Mouse (Mus musculus) hematopoietic stem cell, adult 5-6 weeks (primary cell): ENCODE measurements at regions not wholly inside any gene's neighbourhood (a gene's known extent, or its start where the extent isn't known, plus 50 kb on each side); places are given as distances from the start of the nearest gene placed in this dataset.

Experiments used
- ATAC-seq, 2 experiments: fragments of 125-278 bp in 1 of 2; replicated peaks in 1 of 2; 2 replicates each; pipeline ENCODE4 v1.8.0; 2016 to 2017; ENCODE audit warnings: inconsistent platforms in 2 of 2, mild to moderate bottlenecking in 2 of 2, moderate number of reproducible peaks in 2 of 2, low read depth in 1 of 2, moderate TSS enrichment in 1 of 2; ENCODE audit not compliant: low FRiP score in 2 of 2, poor library complexity in 2 of 2, severe bottlenecking in 2 of 2, insufficient read depth in 1 of 2, low TSS enrichment in 1 of 2

- ATAC-seq, result no peak
Measured at GRCm38 (mm10) chr10:106058050-106058449, 216.9 kb upstream of the Mettl25 start.

GRCm38 (mm10) chr10:106038497-106038896 is 197.3 kb upstream of the Mettl25 start:
- ATAC-seq, result no peak

- no peak for ATAC-seq
Measured at GRCm38 (mm10) chr10:106038033-106038432, 196.9 kb upstream of the Mettl25 start.

- no peak for ATAC-seq
Measured at GRCm38 (mm10) chr10:106033416-106033815, 192.2 kb upstream of the Mettl25 start.

- no peak for ATAC-seq
Measured at GRCm38 (mm10) chr10:106024648-106025047, 183.5 kb upstream of the Mettl25 start.

GRCm38 (mm10) chr10:106023639-106024215 is 182.5 kb upstream of the Mettl25 start:
- no peak for ATAC-seq

- no peak for ATAC-seq
Measured at GRCm38 (mm10) chr10:106015965-106016364, 174.8 kb upstream of the Mettl25 start.

- ATAC-seq, result no peak
Measured at GRCm38 (mm10) chr10:106015436-106015835, 174.3 kb upstream of the Mettl25 start.

GRCm38 (mm10) chr10:106010131-106010530 is 169.0 kb upstream of the Mettl25 start:
- no peak for ATAC-seq

GRCm38 (mm10) chr10:106007331-106007730 is 166.2 kb upstream of the Mettl25 start:
- no peak for ATAC-seq

GRCm38 (mm10) chr10:106006861-106007260 is 165.7 kb upstream of the Mettl25 start:
- ATAC-seq, result no peak

GRCm38 (mm10) chr10:106006061-106006460 is 164.9 kb upstream of the Mettl25 start:
- no peak for ATAC-seq

- ATAC-seq, result peak; percentile 89 to 97
Measured at GRCm38 (mm10) chr10:105957468-105957867, 116.3 kb upstream of the Mettl25 start.

- no peak for ATAC-seq
Measured at GRCm38 (mm10) chr10:105933309-105933708, 92.1 kb upstream of the Mettl25 start.

GRCm38 (mm10) chr10:105932786-105933185 is 91.6 kb upstream of the Mettl25 start:
- no peak for ATAC-seq

GRCm38 (mm10) chr10:105927596-105927995 is 86.4 kb upstream of the Mettl25 start:
- no peak for ATAC-seq

- no peak for ATAC-seq
Measured at GRCm38 (mm10) chr10:105926912-105927238, 85.7 kb upstream of the Mettl25 start.

- no peak for ATAC-seq
Measured at GRCm38 (mm10) chr10:105926229-105926911, 85.2 kb upstream of the Mettl25 start.

GRCm38 (mm10) chr10:105899677-105900076 is 58.5 kb upstream of the Mettl25 start:
- no peak for ATAC-seq
